Mouse (Mus musculus) megakaryocyte, embryonic 14.5 days (primary cell): ENCODE results near the gene Stk10. TPM values are rescaled to one million over a fixed set of nuclear protein-coding genes. Genes with fewer than 3 reads are reported as not detected.
"Not testable (repeated sequence)": the region's sequence is repeated elsewhere in the genome, so short reads cannot be mapped to it uniquely, and the experiment has no call there.

Experiments used
- H3K27me3 ChIP-seq: replicated peaks from 2 replicates; pipeline ENCODE3; 2012; ENCODE audit warnings: inconsistent platforms
- H3K36me3 ChIP-seq: replicated peaks from 2 replicates; pipeline ENCODE3; 2012; ENCODE audit warnings: low read length, inconsistent platforms, mixed read lengths
- H3K4me1 ChIP-seq: 2 replicates; pipeline ENCODE4 v1.6.1; 2012; ENCODE audit warnings: inconsistent platforms
- H3K4me3 ChIP-seq: replicated peaks from 2 replicates; pipeline ENCODE3; 2012; ENCODE audit warnings: moderate library complexity, mild to moderate bottlenecking, inconsistent platforms
- H3K9me3 ChIP-seq: 2 replicates; pipeline ENCODE4 v1.6.1; 2012; ENCODE audit warnings: inconsistent platforms
- FLI1 ChIP-seq: IDR thresholded peaks from 2 replicates; pipeline ENCODE4 v1.6.1; 2012; ENCODE audit warnings: low read length, inconsistent platforms, mixed read lengths
- GATA1 ChIP-seq: IDR thresholded peaks from 3 replicates; pipeline ENCODE4 v1.6.1; 2012; ENCODE audit warnings: mixed read lengths, low read length, inconsistent platforms, borderline replicate concordance
- polyA plus RNA-seq: library from polyadenylated mRNA; stranded (reverse); fragments of >175 nt; gene quantifications from 2 replicates; pipeline ENCODE4 v1.2.3, GENCODE M21; 2012; ENCODE audit warnings: low replicate concordance; ENCODE audit not compliant: insufficient read depth

Gene Stk10
- polyA plus RNA-seq, 1 experiment, result 28.3 TPM

- peaks cover 8% of the 10 kb centered on the region for H3K4me1 ChIP-seq
- H3K9me3 ChIP-seq, result no peaks in the 10 kb centered on the region
- peaks cover 86% of the 10 kb centered on the region for H3K36me3 ChIP-seq
- no peak overlapping the region for H3K4me3 ChIP-seq
- no peaks in the 10 kb centered on the region for H3K27me3 ChIP-seq
- TF ChIP-seq FLI1 (no peak), GATA1 (no peak)
Measured at GRCm38 (mm10) chr11:32607319-32607718, 74.2 kb downstream of the Stk10 start.

- no peak overlapping the region for H3K4me3 ChIP-seq
- peaks cover 22% of the 10 kb centered on the region for H3K4me1 ChIP-seq
- no peaks in the 10 kb centered on the region for H3K9me3 ChIP-seq
- H3K27me3 ChIP-seq, result no peaks in the 10 kb centered on the region
- H3K36me3 ChIP-seq, result peaks cover 89% of the 10 kb centered on the region
- TF ChIP-seq FLI1 (no peak), GATA1 (no peak)
Measured at GRCm38 (mm10) chr11:32610616-32611015, 77.5 kb downstream of the Stk10 start.

- Histone ChIP-seq H3K4me3 (no peak overlapping the region), H3K9me3 (no peaks in the 10 kb centered on the region), H3K4me1 (peaks cover 34% of the 10 kb centered on the region), H3K27me3 (no peaks in the 10 kb centered on the region), H3K36me3 (peaks cover 90% of the 10 kb centered on the region)
- TF ChIP-seq GATA1, result no peak
- no peak for TF ChIP-seq FLI1
Measured at GRCm38 (mm10) chr11:32612304-32612703, 79.2 kb downstream of the Stk10 start.

- TF ChIP-seq FLI1, result no peak
- Histone ChIP-seq H3K36me3 (peaks cover 95% of the 10 kb centered on the region), H3K4me1 (peaks cover 49% of the 10 kb centered on the region), H3K27me3 (no peaks in the 10 kb centered on the region), H3K9me3 (no peaks in the 10 kb centered on the region), H3K4me3 (no peak overlapping the region)
Measured at GRCm38 (mm10) chr11:32614463-32614862, 81.4 kb downstream of the Stk10 start.

GRCm38 (mm10) chr11:32615561-32615960 is 82.5 kb downstream of the Stk10 start:
- TF ChIP-seq GATA1 (no peak), FLI1 (no peak)
- H3K36me3 ChIP-seq, result peaks cover 95% of the 10 kb centered on the region

GRCm38 (mm10) chr11:32616091-32616490 is 83.0 kb downstream of the Stk10 start:
- no peaks in the 10 kb centered on the region for H3K27me3 ChIP-seq
- H3K9me3 ChIP-seq, result no peaks in the 10 kb centered on the region
- peaks cover 64% of the 10 kb centered on the region for H3K4me1 ChIP-seq
- H3K36me3 ChIP-seq, result peaks cover 95% of the 10 kb centered on the region
- TF ChIP-seq FLI1, result no peak
- no peak for TF ChIP-seq GATA1
- H3K4me3 ChIP-seq, result no peak overlapping the region

More at GRCm38 (mm10) chr11:32615561-32615960, 82.5 kb downstream of the Stk10 start:
- H3K9me3 ChIP-seq, result no peaks in the 10 kb centered on the region
- H3K4me1 ChIP-seq, result peaks cover 60% of the 10 kb centered on the region
- peak overlapping the region; percentile 10 for H3K4me3 ChIP-seq
- H3K27me3 ChIP-seq, result no peaks in the 10 kb centered on the region

GRCm38 (mm10) chr11:32618036-32618435 is 84.9 kb downstream of the Stk10 start:
- Histone ChIP-seq H3K9me3 (no peaks in the 10 kb centered on the region), H3K4me3 (no peak overlapping the region), H3K36me3 (peaks cover 95% of the 10 kb centered on the region), H3K27me3 (no peaks in the 10 kb centered on the region), H3K4me1 (peaks cover 65% of the 10 kb centered on the region)
- TF ChIP-seq GATA1, result no peak
- no peak for TF ChIP-seq FLI1

- not testable (repeated sequence) for H3K27me3 ChIP-seq, H3K9me3 ChIP-seq, H3K4me3 ChIP-seq
- peaks cover 95% of the 10 kb centered on the region for H3K36me3 ChIP-seq
- peaks cover 64% of the 10 kb centered on the region for H3K4me1 ChIP-seq
Measured at GRCm38 (mm10) chr11:32618641-32619040, 85.5 kb downstream of the Stk10 start.

- Histone ChIP-seq H3K4me1 (peaks cover 67% of the 10 kb centered on the region), H3K9me3 (no peaks in the 10 kb centered on the region), H3K4me3 (peak overlapping the region; percentile 82), H3K36me3 (peaks cover 95% of the 10 kb centered on the region), H3K27me3 (no peaks in the 10 kb centered on the region)
- no peak for TF ChIP-seq FLI1
- no peak for TF ChIP-seq GATA1
Measured at GRCm38 (mm10) chr11:32619257-32619816, 86.2 kb downstream of the Stk10 start.

- Histone ChIP-seq H3K36me3 (peaks cover 96% of the 10 kb centered on the region), H3K9me3 (no peaks in the 10 kb centered on the region), H3K4me3 (no peak overlapping the region), H3K4me1 (peaks cover 63% of the 10 kb centered on the region), H3K27me3 (no peaks in the 10 kb centered on the region)
- TF ChIP-seq GATA1 (no peak), FLI1 (no peak)
Measured at GRCm38 (mm10) chr11:32619866-32620456, 86.9 kb downstream of the Stk10 start.

GRCm38 (mm10) chr11:32621831-32622478 is 88.8 kb downstream of the Stk10 start:
- Histone ChIP-seq H3K9me3 (no peaks in the 10 kb centered on the region), H3K4me3 (no peak overlapping the region), H3K27me3 (no peaks in the 10 kb centered on the region), H3K4me1 (peaks cover 65% of the 10 kb centered on the region), H3K36me3 (peaks cover 91% of the 10 kb centered on the region)
- no peak for TF ChIP-seq GATA1
